Mouse (Mus musculus): ENCODE measurements at regions not wholly inside any gene's neighbourhood (a gene's known extent, or its start where the extent isn't known, plus 50 kb on each side); places are given as distances from the start of the nearest gene placed in this dataset.

GRCm38 (mm10) chr16:76079761-76080502 lies 57.9 kb upstream of the Samsn1 start:
- H3K27me3 ChIP-seq (ENCODE audit: control insufficient read depth, insufficient read depth, low read length), result no peaks in the 10 kb centered on the region
- H3K4me1 ChIP-seq (ENCODE audit: control insufficient read depth, insufficient read depth, insufficient read length, low read length), result no peaks in the 10 kb centered on the region
- H3K36me3 ChIP-seq (ENCODE audit: control insufficient read depth, insufficient read depth, low read length), result no peaks in the 10 kb centered on the region
- no peak for TF ChIP-seq CTCF (IDR thresholded peaks at IDR 0.05; ENCODE audit: extremely low read depth, insufficient read length, insufficient replicate concordance, low read depth, low read length)
- no peak for TF ChIP-seq POLR2A (IDR thresholded peaks at IDR 0.05; ENCODE audit: low read depth, low read length)
- no peak overlapping the region for H3K27ac ChIP-seq (ENCODE audit: insufficient read depth, low read depth, low read length)
- H3K4me3 ChIP-seq (ENCODE audit: low read depth, low read length), result no peak overlapping the region
- 77% methylated on average over 6 of the region's 6 CpGs for whole genome bisulfite sequencing

DNA sequence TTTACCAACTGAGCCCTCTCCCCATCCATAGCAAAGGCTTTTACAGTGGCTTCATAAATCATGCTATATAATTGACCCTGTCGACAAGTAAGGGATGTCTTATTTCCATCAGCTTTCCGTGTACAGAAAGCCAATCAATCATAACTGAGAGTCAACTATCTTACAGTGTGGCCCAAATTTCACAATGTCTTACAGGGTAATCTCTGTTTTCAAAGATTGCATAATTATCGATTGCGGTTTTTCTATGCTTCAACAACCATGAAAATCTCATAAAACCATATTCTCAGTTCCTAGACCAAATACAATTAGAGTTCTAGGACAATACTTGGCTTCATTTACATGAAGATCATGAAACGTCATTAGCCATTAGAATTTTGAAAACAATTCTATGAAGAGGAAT lies 56.1 kb upstream of the Samsn1 start:
- no peak overlapping the region for H3K27ac ChIP-seq (ENCODE audit: insufficient read depth, low read depth, low read length)
- H3K4me1 ChIP-seq (ENCODE audit: control insufficient read depth, insufficient read depth, insufficient read length, low read length), result no peaks in the 10 kb centered on the region
- H3K27me3 ChIP-seq (ENCODE audit: control insufficient read depth, insufficient read depth, low read length), result no peaks in the 10 kb centered on the region
- H3K36me3 ChIP-seq (ENCODE audit: control insufficient read depth, insufficient read depth, low read length), result no peaks in the 10 kb centered on the region
- no peak overlapping the region for H3K4me3 ChIP-seq (ENCODE audit: low read depth, low read length)
- 66% methylated on average over 5 of the region's 5 CpGs for WGBS
- TF ChIP-seq CTCF (IDR thresholded peaks at IDR 0.05; ENCODE audit: extremely low read depth, insufficient read length, insufficient replicate concordance, low read depth, low read length), result no peak

- 86% methylated on average over 5 of the region's 5 CpGs for WGBS
- H3K27ac ChIP-seq (ENCODE audit: insufficient read depth, low read depth, low read length), result no peak overlapping the region
- TF ChIP-seq CTCF (IDR thresholded peaks at IDR 0.05; ENCODE audit: extremely low read depth, insufficient read length, insufficient replicate concordance, low read depth, low read length) (no peak), POLR2A (IDR thresholded peaks at IDR 0.05; ENCODE audit: low read depth, low read length) (no peak)
- no peaks in the 10 kb centered on the region for H3K36me3 ChIP-seq (ENCODE audit: control insufficient read depth, insufficient read depth, low read length)
- H3K27me3 ChIP-seq (ENCODE audit: control insufficient read depth, insufficient read depth, low read length), result no peaks in the 10 kb centered on the region
- no peak overlapping the region for H3K4me3 ChIP-seq (ENCODE audit: low read depth, low read length)
- H3K4me1 ChIP-seq (ENCODE audit: control insufficient read depth, insufficient read depth, insufficient read length, low read length), result no peaks in the 10 kb centered on the region
These were observed 54.1 kb upstream of the Samsn1 start for GRCm38 (mm10) chr16:76076231-76076630.
